In the genomic region with DNA sequence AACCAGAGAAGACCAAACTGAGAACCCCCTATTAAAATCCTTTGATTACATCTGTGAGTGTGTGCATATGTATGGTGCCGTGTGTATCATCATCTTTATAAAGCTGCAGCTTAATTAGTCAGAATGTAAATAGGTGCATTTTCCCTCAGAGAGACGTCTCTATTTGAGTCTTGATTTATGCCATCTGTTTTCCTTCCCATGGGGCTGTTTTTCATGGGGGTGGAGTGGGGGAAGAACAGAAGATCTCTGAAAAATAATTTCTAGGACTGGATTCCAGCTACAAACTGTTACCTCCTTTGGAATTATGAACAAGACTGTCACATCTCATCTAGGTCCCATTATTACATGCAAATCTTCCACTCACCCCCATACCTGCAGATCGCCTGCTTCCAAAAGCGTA, we compare ENCODE assay signal across 12 mouse cellular contexts.
"Had no signal": no experiment of that assay in that cellular context is flagged by ENCODE, and none has a peak within 500 bp of the region (broad histone marks: within the 10 kb centered on the region; RNA-seq: fewer than 3 reads in every experiment).

No protein-coding gene starts in this region.

- H3K27ac ChIP-seq: limb, embryonic 13.5 days; liver, embryonic 14.5 days; midbrain, embryonic 12.5 days; neural tube, embryonic 13.5 days had no signal

- H3K4me1 ChIP-seq: neural tube, embryonic 13.5 days had no signal

- H3K4me2 ChIP-seq: limb, embryonic 13.5 days; midbrain, embryonic 12.5 days; neural tube, embryonic 13.5 days had no signal

- H3K27me3 ChIP-seq: limb, embryonic 13.5 days; midbrain, embryonic 12.5 days; neural tube, embryonic 13.5 days had no signal

- H3K36me3 ChIP-seq: midbrain, embryonic 12.5 days; neural tube, embryonic 13.5 days had no signal

- ATAC-seq: midbrain, embryonic 16.5 days had no signal

- H3K9ac ChIP-seq: limb, embryonic 13.5 days; liver, embryonic 14.5 days; midbrain, embryonic 12.5 days; neural tube, embryonic 13.5 days had no signal

- H3K4me3 ChIP-seq: limb, embryonic 13.5 days; midbrain, embryonic 12.5 days; neural tube, embryonic 13.5 days had no signal

- H3K9me3 ChIP-seq: limb, embryonic 13.5 days; midbrain, embryonic 12.5 days; neural tube, embryonic 13.5 days had no signal

- DNase-seq: kidney, postnatal 25 days; layer of hippocampus, adult 9-11 months; left cerebral cortex, postnatal 4 days; lung, adult 18-20 months; retina, postnatal 1 day; right cerebral cortex, postnatal 25 days; thymus, postnatal 4 days had no signal
